Mouse (Mus musculus) brain, embryonic 14.5 days (tissue): ENCODE measurements around the gene Echdc2. TPM values are rescaled to one million over a fixed set of nuclear protein-coding genes. Genes with fewer than 3 reads are reported as not detected.
"Not testable (repeated sequence)": the region's sequence is repeated elsewhere in the genome, so short reads cannot be mapped to it uniquely, and the experiment has no call there.

Experiments used
- DNase-seq: peaks from one replicate; pipeline ENCODE4 v3.0.0-alpha.2; 2011; ENCODE audit warnings: low read depth
- CTCF ChIP-seq: fragments of 200-500 bp; IDR thresholded peaks from 2 replicates; pipeline ENCODE4 v1.5.1; 2012; ENCODE audit warnings: inconsistent platforms, mild to moderate bottlenecking, moderate library complexity, borderline replicate concordance; ENCODE audit not compliant: insufficient read depth, insufficient read length; ENCODE audit errors: extremely low read depth
- POLR2A ChIP-seq: fragments of 200-500 bp; IDR thresholded peaks from 2 replicates; pipeline ENCODE4 v1.6.1; 2012; ENCODE audit warnings: mild to moderate bottlenecking, inconsistent platforms, borderline replicate concordance; ENCODE audit not compliant: poor library complexity, insufficient read depth, insufficient read length, severe bottlenecking; ENCODE audit errors: extremely low read depth
- polyA plus RNA-seq: library from polyadenylated mRNA; depleted of rRNA; stranded (reverse); fragments of >200 nt; gene quantifications from 2 replicates; pipeline ENCODE4 v1.2.3, GENCODE M21; 2012; rRNA removed

Echdc2 gene
- polyA plus RNA-seq, result 15.1 and 33.0 TPM in 2 replicates

DNA sequence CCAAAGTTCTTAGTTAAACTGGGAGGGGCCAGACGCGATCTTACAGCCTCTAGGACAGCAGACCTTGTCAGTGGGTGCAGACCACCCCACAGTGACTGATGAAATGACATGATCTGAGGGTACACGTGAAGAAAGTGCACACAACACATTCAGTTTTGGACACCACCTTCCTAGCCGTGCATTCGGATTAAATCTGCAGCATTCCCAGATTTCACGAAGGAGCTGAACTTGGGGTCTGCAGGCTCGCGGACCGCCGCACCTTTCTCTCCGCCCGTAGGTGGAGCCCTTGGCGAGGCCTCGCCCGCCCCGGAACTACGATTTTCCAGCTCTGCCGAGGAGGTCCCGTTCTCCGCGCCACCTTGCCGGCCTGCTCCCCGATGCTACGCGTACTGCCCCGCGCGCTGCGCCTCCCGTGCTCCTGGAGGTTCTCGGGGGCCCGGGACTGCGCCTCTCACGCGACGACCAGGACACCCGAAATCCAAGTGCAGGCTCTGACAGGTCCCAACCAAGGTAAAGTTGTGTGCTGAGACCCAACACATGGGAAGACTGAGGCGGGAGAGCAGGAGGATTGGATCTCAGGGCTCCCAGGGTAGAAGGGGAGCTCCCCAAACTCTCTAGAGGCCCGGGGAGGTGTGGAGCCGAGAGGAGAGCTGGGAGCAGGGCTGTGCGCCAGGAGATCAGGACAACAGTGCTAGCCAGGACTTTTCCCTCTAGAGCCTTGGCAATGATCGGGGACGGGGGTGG is at the start of gene Echdc2:
Echdc2 (plus strand) TSS at position 286 of the 744 bp plus-strand sequence.
- no peak for TF ChIP-seq POLR2A
- peak; percentile 43 for TF ChIP-seq CTCF
- DNase-seq, result peak; percentile 70

- TF ChIP-seq CTCF (no peak), POLR2A (no peak)
- no peak for DNase-seq
These were observed 48.8 kb upstream of the Echdc2 start for GRCm38 (mm10) chr4:108116466-108116865.

GRCm38 (mm10) chr4:108117488-108117887 is 47.7 kb upstream of the Echdc2 start:
- TF ChIP-seq POLR2A, result no peak
- no peak for TF ChIP-seq CTCF
- DNase-seq, result no peak

DNA sequence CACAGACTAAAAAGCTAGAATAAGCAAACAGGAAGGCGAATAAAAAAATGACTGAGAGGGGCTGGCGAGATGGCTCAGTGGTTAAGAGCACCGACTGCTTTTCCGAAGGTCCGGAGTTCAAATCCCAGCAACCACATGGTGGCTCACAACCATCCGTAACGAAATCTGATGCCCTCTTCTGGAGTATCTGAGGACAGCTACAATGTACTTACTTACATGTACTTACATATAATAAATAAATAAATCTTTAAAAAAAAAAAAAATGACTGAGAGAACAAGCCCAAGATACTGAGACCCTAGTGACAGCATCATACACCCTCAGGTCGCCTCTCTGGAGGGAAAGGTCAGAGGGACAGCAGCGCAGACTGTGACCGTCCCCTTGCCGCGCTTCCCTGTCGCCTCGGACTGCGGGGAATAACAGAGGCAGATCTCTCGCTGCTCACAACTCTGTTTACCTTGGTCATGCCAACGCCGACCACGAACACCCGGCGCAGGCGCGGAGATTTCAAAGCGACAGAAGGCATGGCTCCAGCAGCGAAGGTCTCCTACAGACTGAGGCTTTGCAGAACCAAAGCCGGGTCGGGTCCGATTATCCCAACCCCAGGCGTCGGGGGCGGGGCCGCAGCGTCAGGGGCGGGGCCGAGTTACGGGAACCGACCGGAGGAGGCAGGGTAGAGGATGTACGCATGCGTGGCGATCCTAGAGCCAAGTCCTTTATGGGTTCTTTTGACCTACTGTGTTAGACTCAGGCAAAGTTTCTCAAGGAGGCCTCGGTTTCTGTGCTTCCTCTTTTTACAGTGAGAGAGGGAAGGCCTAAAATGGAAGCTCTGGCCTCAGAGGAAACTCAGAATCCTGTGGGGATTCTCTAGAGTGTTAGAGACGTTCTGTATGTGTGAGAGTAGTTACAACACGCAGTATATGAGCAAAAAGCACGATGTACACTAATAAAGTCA is 47.0 kb upstream of the Echdc2 start:
- TF ChIP-seq CTCF (no peak), POLR2A (0 out of 2 replicates have a peak, but pooled peaks have one; percentile 24)
- peak; percentile 94 for DNase-seq

- DNase-seq, result no peak
- TF ChIP-seq POLR2A, result no peak
- TF ChIP-seq CTCF, result no peak
These were observed 41.1 kb upstream of the Echdc2 start for GRCm38 (mm10) chr4:108124104-108124503.

GRCm38 (mm10) chr4:108126260-108126659 is 39.0 kb upstream of the Echdc2 start:
- no peak for TF ChIP-seq CTCF
- no peak for TF ChIP-seq POLR2A
- no peak for DNase-seq

GRCm38 (mm10) chr4:108127516-108127915 is 37.7 kb upstream of the Echdc2 start:
- DNase-seq, result no peak
- TF ChIP-seq POLR2A, result no peak
- no peak for TF ChIP-seq CTCF

DNA sequence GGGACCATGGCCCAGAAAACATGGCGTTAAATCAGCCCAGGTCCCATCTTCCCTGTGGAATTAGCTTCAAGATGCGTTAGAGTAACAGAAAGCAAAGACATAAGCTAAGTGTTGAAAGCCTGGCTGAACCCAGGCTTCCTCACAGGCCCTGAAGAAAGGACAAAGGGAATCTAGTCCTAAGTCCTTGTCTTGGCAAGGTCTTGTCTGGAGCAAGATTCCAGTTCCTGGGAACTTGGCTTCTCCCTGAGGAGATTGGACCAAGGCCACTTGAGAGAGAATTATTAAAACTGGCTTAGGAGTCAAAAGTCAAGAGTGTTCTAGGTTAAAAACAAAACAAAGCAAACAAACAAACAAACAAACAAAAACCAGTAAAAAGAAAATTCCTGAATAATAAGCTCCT is 36.9 kb upstream of the Echdc2 start:
- TF ChIP-seq POLR2A, result no peak
- no peak for TF ChIP-seq CTCF
- no peak for DNase-seq

GRCm38 (mm10) chr4:108130452-108130851 is 34.8 kb upstream of the Echdc2 start:
- TF ChIP-seq POLR2A, result no peak
- no peak for TF ChIP-seq CTCF
- DNase-seq, result no peak

DNA sequence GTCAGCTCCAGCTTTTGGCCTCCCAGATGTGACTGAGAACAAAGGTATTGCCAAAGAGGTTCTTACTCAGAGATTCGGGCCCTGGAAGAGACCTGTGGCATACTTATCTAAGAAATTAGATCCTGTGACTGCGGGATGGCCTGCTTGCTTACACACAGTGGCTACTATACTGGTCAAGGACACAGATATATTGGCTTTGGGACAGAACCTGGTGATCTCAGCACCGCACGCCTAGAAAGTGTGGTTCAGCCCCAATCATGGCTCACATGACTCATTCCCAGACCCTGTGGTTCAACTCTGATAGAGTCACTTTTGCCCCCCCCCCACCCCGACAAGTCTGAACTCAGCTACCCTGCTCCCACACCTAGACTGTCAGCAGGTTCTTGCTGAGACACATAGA is 28.3 kb upstream of the Echdc2 start:
- DNase-seq, result no peak
- no peak for TF ChIP-seq CTCF
- TF ChIP-seq POLR2A, result no peak

GRCm38 (mm10) chr4:108143178-108143577 is 22.1 kb upstream of the Echdc2 start:
- DNase-seq, result peak; percentile 6

- TF ChIP-seq CTCF (no peak), POLR2A (no peak)
These were observed 21.5 kb upstream of the Echdc2 start for GRCm38 (mm10) chr4:108143778-108144177.

DNA sequence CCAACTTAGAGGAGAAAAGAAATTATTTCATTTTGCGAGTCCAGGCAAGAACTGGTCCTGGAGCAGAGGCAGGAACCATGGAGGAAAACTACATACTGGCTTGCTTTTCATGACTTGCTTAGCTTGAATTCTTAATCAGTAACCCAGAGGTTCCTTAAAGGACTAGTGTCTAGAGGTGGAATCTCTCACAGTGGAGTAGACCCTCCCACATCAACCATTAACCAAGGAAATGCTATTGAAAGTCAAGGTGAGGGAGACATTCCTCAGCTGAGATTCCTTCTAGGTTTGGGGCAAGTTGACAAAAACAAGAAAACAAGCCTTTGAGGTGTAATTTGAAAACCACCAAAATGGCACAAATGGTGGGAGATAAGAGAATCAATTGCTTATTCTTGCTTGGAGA is 20.4 kb upstream of the Echdc2 start, which contains the start of gene Scp2:
Scp2 (minus strand) TSS at position 119 of the 400 bp plus-strand sequence.
- TF ChIP-seq POLR2A (no peak), CTCF (no peak)
- no peak for DNase-seq

More at GRCm38 (mm10) chr4:108143778-108144177, 21.5 kb upstream of the Echdc2 start:
- DNase-seq, result no peak

- DNase-seq, result not testable (repeated sequence)
These were observed 19.7 kb upstream of the Echdc2 start for GRCm38 (mm10) chr4:108145554-108145953.

- DNase-seq, result not testable (repeated sequence)
These were observed 10.1 kb upstream of the Echdc2 start for GRCm38 (mm10) chr4:108155141-108155540.
